Mouse (Mus musculus) fibroblast of lung, adult 2 months (primary cell): ENCODE results near the gene Tex264.

ENCODE experiments used
- DNase-seq: peaks from one replicate; pipeline ENCODE4 v3.0.0-alpha.2; 2011; ENCODE audit warnings: low read depth

Gene Tex264

DNA sequence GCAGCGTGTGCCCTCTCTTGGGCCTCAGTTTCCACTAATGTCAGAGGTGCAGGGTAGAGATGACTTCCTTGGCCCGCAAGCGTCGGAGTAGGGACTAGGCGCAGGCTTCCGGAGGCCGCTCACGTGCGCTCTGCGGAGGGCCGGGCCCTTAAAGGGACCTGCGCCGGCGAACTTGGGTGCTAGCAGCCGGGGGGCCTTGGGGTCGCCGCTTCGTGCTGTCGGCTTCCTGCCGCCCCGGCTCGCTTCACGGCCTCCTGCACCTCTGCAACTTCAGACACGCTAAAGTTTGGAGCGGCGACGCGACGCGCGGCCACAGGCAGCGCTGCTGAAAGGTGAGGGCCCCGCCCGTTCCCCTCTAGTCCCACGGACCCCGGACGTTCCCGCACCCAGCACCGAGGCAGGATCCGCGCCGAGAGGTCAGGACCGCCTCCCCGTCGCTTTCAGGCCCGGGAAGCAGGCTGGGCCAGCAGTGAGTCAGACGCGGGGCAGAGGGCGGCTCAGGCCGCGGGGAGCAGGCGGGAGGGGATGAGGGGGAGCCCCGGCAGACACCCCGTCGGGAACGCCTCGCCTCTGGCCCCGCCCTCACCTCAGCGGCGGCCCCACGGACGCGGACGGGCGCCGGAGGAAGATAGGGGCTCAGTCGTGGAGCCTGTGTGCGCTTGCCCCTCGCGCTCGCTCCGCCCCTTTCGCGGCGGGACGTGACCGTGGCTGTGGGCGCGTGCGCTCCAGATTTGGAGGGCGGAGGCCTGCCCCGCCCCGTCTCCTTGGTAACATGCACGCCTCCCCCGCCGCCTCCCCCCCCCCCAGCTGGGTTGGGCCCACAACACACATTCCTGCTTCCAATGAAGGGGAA, at the start of gene Tex264:
TSS of gene Tex264 (minus strand) at position 679 of the 853 bp plus-strand sequence.
- peak; percentile 57 for DNase-seq

GRCm38 (mm10) chr9:106733690-106734089, 48.0 kb upstream of the Tex264 start:
- DNase-seq, result no peak

- no peak for DNase-seq
Measured at GRCm38 (mm10) chr9:106729416-106729815, 43.7 kb upstream of the Tex264 start.

- DNase-seq, result no peak
Measured at GRCm38 (mm10) chr9:106726891-106727290, 41.2 kb upstream of the Tex264 start.

DNA sequence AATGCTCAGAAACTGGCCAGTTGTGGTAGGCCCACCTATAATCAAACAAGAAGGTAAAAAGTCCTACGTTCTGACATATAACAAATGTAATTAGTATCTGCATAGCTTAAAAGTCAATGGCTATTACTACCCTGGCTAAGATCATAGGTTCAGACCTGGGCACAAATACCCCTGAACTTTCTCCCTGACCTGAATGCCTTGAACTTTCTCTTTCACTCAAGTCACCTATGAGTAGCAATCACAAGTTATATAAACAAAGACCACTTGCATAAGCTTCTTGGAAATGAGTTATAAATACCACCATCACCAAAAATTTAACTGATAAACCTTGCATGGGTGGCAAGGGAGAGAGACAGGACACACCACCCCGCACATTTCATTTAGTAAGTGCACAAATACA, 39.7 kb upstream of the Tex264 start:
- DNase-seq, result no peak

DNA sequence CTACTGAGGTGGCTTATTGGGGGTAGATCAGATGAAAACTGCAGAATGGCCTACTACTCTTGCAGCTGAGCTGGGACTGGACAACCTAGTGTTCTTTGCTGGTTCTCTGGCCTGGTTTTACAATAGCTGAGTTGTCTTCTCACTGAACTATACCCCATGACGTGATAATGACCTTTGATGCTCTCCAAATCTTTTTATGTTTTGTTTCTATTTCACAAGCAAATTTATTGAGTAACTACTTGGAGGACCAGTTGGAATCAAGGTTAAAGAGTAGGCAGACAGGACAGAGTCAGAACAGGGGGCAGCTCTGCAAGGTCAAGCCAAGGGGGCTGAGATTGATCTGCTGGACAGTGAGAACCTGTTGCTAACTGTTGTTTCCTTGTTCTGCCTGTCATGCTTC, 39.1 kb upstream of the Tex264 start:
- DNase-seq, result no peak

- DNase-seq, result no peak
Measured at GRCm38 (mm10) chr9:106716729-106717128, 31.0 kb upstream of the Tex264 start.

GRCm38 (mm10) chr9:106716232-106716631, 30.5 kb upstream of the Tex264 start:
- no peak for DNase-seq

DNA sequence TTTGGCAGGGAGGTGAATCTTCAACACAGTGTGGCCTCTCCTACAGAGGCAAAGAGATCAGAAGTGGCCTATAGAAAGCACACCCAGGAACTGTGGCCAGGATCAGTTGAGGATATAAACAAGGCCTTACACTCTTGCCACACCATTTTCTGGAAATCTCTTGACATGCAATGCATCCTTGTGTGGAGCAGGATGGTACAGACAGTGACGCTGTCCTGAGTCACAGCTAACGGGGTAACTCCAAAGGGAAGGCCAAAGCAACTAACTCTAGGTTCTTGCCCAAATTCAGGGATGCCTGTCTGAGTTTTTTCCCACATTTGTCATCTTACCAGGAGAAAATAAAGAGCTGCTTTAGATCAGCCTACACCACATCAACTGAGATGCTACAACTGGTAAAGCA, 26.7 kb upstream of the Tex264 start:
- DNase-seq, result no peak

DNA sequence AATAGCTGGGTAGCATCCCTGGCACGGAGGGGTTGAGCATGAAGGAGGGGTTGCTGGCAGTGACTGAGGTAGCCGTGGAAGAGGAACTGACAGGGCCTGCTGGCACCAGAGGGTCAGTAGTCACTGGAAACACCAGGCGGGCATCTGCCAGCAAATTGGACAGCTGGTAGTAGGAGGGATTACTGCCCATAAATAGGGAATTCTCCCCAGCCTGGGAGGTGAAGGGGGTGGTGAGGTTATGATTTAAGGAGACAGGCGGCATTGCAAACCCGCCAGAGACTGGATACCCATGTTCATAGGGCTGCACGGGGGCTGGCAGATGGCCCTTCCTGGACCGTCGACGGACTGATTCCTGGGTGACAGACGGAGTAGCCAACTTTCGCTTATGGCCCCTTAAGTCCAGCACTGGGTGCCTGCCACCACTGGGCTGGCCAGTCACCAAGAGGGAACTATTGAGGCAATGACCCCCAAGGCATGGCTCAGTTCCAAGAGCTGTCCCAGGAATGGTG, 7.3 kb upstream of the Tex264 start:
- DNase-seq, result no peak

- no peak for DNase-seq
Measured at GRCm38 (mm10) chr9:106688834-106689233, 3.1 kb upstream of the Tex264 start.

GRCm38 (mm10) chr9:106686983-106687650, 1.4 kb upstream of the Tex264 start:
- DNase-seq, result no peak

DNA sequence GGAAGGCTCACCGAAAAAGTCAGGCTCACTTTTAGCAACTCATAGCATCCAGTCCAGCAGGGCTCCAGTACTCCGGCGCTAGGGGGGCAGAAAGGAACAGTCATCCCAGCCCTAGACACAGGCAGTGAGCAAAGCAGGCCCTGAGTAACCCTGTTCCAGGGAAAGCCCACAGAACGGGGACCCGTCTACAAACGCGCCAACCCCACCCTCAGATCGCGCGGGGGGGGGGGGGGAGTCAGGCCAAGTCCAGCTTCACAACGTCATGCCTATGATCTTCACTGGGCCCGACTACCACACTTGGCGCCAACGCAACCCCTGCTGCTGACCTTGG, 844 bp downstream of the Tex264 start:
- no peak for DNase-seq

- DNase-seq, result no peak
Measured at GRCm38 (mm10) chr9:106684093-106684872, 1.4 kb downstream of the Tex264 start.

GRCm38 (mm10) chr9:106681026-106681425, 4.7 kb downstream of the Tex264 start:
- peak; percentile 45 for DNase-seq

- DNase-seq, result no peak
Measured at GRCm38 (mm10) chr9:106678242-106678641, 7.5 kb downstream of the Tex264 start.

DNA sequence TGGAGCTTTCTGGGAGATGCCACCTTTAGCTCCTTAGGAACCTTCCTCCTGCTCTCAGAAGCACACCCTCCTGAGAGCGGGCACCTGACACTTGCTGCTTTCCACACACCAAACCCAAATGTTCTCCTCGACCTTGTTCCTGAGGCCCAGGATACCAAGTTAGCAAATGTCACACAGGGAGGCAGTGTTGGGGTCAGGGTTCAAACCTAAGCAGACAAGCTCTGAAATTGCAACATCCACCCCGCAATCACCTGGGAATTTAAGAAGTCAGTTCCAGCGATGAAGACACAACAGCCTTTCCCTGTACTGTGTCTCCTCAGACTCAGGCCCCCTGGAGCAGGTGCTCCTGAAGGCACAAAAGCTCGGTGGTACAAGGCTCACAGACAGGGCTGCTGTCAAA, 8.0 kb downstream of the Tex264 start:
- no peak for DNase-seq

DNA sequence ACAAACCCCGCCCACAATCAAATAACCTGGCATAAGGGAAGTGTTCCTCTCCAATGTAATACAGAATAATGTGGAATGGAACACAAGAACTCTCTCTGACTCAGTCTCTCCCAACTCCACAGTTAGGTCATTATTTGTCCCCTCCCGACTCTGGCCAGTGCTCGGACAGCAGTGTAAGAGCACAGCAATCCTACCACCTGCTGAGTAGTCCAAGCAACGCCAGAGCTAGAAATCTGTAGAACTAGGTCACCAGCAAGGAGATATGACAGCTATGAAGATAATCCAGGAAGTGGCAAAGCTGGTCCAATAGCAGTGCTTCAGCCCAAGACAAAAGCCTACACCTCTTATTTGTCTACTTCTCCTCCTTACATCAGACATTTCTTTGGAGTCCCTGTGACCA, 9.2 kb downstream of the Tex264 start:
- DNase-seq, result no peak

GRCm38 (mm10) chr9:106675965-106676364, 9.8 kb downstream of the Tex264 start:
- DNase-seq, result no peak

- peak; percentile 74 for DNase-seq
Measured at GRCm38 (mm10) chr9:106675480-106675879, 10.2 kb downstream of the Tex264 start.

DNA sequence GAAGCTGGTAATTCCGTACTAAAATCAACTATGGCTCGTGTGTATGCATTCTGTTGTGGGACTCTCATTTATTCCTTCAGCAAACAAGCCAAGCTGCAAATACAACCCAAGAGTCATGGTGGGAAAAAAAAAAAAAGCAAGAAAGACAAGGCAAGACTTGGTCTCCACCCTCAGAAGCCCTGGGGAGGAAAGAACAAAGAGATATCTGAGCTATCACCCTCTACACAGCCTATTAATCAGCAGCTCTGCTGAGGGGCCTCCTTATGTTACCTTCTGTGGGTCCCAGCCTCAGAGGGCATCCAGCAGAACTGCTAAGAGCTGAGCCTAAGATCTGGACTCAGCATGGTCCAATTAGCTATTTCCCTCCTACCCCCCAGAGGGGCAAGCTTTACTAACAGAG, 11.9 kb downstream of the Tex264 start:
- DNase-seq, result no peak

GRCm38 (mm10) chr9:106664856-106665255, 20.9 kb downstream of the Tex264 start:
- no peak for DNase-seq

DNA sequence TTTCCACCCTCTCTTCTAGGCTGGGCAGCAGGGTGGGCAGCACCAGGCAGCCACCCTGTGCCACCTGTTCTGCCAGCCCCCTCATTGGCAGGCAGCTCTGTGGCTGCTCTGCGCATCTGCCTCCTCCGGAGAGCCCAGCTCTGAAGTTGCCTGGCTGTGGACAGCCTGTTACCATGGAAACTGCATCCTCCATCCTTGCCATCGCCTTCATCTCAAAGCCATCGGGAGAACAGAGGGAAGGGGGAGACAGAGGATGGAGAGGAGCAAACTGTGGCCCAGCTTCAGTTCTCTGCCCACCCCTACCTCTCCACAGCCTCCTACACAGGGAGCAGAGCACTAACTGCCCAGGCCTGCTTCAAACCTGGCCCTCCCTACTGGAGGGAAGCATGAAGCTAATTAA, 21.3 kb downstream of the Tex264 start:
- no peak for DNase-seq
